Mouse (Mus musculus): Measurements from ENCODE around the gene Cds2.

DNA sequence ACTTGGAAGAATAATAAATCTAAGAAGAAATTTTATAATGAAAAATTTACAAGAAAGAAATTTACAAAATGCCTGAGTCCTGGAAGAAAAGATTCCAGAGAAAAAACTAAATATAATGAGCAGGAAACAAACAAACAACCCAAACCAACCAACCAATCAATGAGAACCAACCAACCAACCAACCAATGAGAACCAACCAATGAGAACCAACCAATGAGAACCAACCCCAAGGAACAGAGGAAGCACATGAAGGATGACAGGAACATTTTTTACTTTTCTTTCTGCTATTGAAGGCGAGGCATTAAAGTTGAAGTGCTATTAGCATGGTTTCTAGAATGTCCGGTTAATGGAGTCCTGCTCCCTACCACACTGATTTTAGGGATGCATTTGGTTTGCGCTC, 2.3 kb upstream of the Cds2 start:
- TF ChIP-seq MAFK (IDR thresholded peaks at IDR 0.05; ENCODE audit: insufficient read depth, low read depth, low read length): no peak
- TF ChIP-seq HCFC1 (IDR thresholded peaks at IDR 0.05; ENCODE audit: borderline replicate concordance, insufficient read depth, low read length): no peak
- no peak for TF ChIP-seq CHD2 (IDR thresholded peaks at IDR 0.05; ENCODE audit: low read depth, low read length)
- TF ChIP-seq ZNF384 (IDR thresholded peaks at IDR 0.05; ENCODE audit: low read depth, low read length): no peak
- no peak for TF ChIP-seq ZC3H11A (IDR thresholded peaks at IDR 0.05; ENCODE audit: borderline replicate concordance, low read depth, low read length)

Data from ES-E14 (cell line).